Mouse (Mus musculus) lung, postnatal 0 days (tissue): ENCODE data around the gene Sertad2.

Source experiments
- CTCF ChIP-seq: IDR thresholded peaks from 2 replicates; pipeline ENCODE4 v1.5.1; 2016; ENCODE audit warnings: antibody characterized with exemption, mild to moderate bottlenecking
- EP300 ChIP-seq: IDR thresholded peaks from 2 replicates; pipeline ENCODE4 v1.6.1; 2016; ENCODE audit warnings: antibody characterized with exemption, mild to moderate bottlenecking, control low read depth

GRCm38 (mm10) chr11:20608442-20608841, 65.4 kb downstream of the Sertad2 start:
- TF ChIP-seq EP300 (no peak), CTCF (no peak)
